Mouse (Mus musculus): ENCODE data around the gene Dgat2.

- TF ChIP-seq EP300 (IDR thresholded peaks at IDR 0.05; ENCODE audit: low read depth) (no peak), CTCF (IDR thresholded peaks at IDR 0.05; ENCODE audit: low read depth) (no peak)
These were observed 26.2 kb upstream of the Dgat2 start for GRCm38 (mm10) chr7:99208704-99209103.
